Mouse (Mus musculus): ENCODE measurements around the gene 6430548M08Rik.

DNA sequence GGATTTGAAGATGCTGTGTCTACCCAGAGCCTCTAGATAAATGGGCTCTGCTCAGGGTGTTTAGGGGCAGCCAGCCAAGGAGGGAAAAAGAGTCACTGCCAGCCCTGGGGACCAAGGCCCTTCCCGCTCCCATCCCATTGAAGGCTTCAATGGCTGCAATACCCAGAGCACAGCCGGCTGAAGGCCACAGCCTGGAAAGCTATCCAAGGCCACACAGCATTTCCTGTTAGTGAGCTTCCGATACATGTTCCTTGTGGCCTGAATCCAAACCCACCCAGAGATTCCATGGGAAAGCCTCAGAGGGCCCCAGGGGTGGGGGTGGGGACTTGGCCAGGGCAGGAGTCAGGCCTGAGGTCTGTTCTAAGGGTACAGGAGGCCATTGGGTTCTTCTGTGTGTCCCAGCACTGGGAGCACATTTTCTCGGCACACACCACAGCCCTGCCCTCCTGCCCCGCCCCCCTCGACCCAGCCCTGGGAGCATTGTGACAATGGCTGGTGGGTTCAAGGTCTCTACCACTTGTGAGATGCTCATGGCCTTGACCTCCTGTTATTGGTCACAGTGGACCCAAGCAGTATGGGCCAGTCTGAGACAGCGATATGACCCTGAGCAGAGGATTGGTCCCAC is 90.9 kb downstream of the 6430548M08Rik start:
- TF ChIP-seq CTCF (conservative IDR thresholded peaks at IDR 0.05; ENCODE audit: low read length) (no peak), NANOG (IDR thresholded peaks at IDR 0.05; ENCODE audit: borderline replicate concordance, low read length) (no peak)

Measured in E14TG2a.4 (cell line).